Mouse (Mus musculus) spleen, adult 2 months (tissue): ENCODE results near the gene Car10. TPM values are rescaled to one million over a fixed set of nuclear protein-coding genes. Genes with fewer than 3 reads are reported as not detected.

Experiments
- DNase-seq, 2 experiments: peaks; one replicate each; pipeline versions ENCODE4 v3.0.0 to v3.0.0-alpha.2; 2012 to 2021; ENCODE audit warnings: low spot score in 2 of 2, low read depth in 1 of 2
- H3K27ac ChIP-seq: fragments of 200-500 bp; 2 replicates; pipeline ENCODE4 v1.5.1; 2012; ENCODE audit warnings: low read length, inconsistent platforms; ENCODE audit not compliant: insufficient read depth
- H3K27me3 ChIP-seq: fragments of 200-500 bp; 2 replicates; pipeline ENCODE4 v1.6.1; 2012; ENCODE audit warnings: mild to moderate bottlenecking, moderate library complexity, low read length, inconsistent platforms; ENCODE audit not compliant: control insufficient read depth, insufficient read depth
- H3K36me3 ChIP-seq: fragments of 200-500 bp; 2 replicates; pipeline ENCODE4 v1.6.1; 2012; ENCODE audit warnings: mild to moderate bottlenecking, low read length, inconsistent platforms; ENCODE audit not compliant: control insufficient read depth, insufficient read depth
- H3K4me1 ChIP-seq: fragments of 200-500 bp; 2 replicates; pipeline ENCODE4 v1.6.1; 2011; ENCODE audit warnings: inconsistent platforms; ENCODE audit not compliant: control insufficient read depth, insufficient read depth, insufficient read length
- H3K4me3 ChIP-seq: fragments of 200-500 bp; 2 replicates; pipeline ENCODE4 v1.5.1; 2011; ENCODE audit warnings: mild to moderate bottlenecking, inconsistent platforms; ENCODE audit not compliant: insufficient read depth, insufficient read length; ENCODE audit errors: extremely low read depth
- CTCF ChIP-seq: fragments of 200-500 bp; IDR thresholded peaks from 2 replicates; pipeline ENCODE4 v1.5.1; 2011; ENCODE audit warnings: mild to moderate bottlenecking, inconsistent platforms; ENCODE audit not compliant: insufficient read depth, insufficient read length, insufficient replicate concordance; ENCODE audit errors: extremely low read depth
- POLR2A ChIP-seq: fragments of 200-500 bp; IDR thresholded peaks from 2 replicates; pipeline ENCODE4 v1.6.1; 2011; ENCODE audit warnings: low read depth, low read length, inconsistent platforms
- WGBS: fragments of 180-500 bp; shearing (Covaris S2); methylation state at CpG from one replicate; pipeline ENCODE4 v1.1.7; 2018; 5-methylcytosine and 5-hydroxymethylcytosine counted together
- polyA plus RNA-seq: library from polyadenylated mRNA; depleted of rRNA; stranded (reverse); fragments of >200 nt; gene quantifications from 2 replicates; pipeline ENCODE4 v1.2.3, GENCODE M21; 2012

Gene Car10
- polyA plus RNA-seq, 1 experiment, result not detected

DNA sequence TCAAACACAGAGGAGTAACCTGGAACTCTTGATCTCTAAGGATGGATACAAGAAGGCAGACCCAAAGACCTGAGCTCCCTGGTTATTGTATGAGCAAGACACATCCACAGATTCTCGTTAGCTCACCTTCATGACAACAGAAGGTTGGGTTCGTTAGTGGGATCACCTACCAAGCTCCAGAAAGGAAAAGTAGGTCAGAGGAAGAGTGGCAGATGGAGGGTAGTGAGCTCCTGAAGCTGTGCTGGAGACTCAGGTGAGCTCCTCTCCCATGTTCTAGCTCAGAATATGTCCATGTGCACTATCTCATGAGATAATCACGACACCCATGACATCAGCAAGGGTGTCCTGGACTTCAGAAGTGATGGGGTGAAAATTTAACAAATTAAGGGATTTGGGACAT, 57.1 kb downstream of the Car10 start:
- no peak for DNase-seq
- Histone ChIP-seq H3K36me3 (no peaks in the 10 kb centered on the region), H3K27ac (no peak overlapping the region), H3K4me3 (no peak overlapping the region), H3K4me1 (no peaks in the 10 kb centered on the region), H3K27me3 (no peaks in the 10 kb centered on the region)
- TF ChIP-seq CTCF (no peak), POLR2A (no peak)
- 44% methylated on average over 3 of the region's 3 CpGs for WGBS

DNA sequence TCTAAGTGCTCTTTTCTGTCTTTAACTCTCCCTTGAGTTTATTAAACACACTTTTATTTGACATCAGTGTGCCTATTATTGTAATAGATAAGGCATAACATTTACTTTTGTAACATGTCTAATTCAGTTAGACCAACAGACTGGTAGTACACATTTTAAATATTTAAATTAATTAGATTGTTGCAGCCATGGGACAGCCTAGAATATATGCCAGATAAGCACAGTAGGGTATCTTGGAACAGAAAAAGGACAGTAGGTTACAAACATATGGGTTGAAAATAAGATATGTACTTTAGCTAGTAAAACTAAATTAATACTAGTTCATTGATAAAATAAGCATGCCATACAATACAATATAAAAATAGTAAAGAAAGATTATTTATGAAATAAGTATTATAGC, 74.6 kb downstream of the Car10 start:
- TF ChIP-seq POLR2A (no peak), CTCF (no peak)
- no peak overlapping the region for H3K4me3 ChIP-seq
- no peak for DNase-seq
- H3K36me3 ChIP-seq, result no peaks in the 10 kb centered on the region
- no peaks in the 10 kb centered on the region for H3K4me1 ChIP-seq
- no peak overlapping the region for H3K27ac ChIP-seq
- H3K27me3 ChIP-seq, result no peaks in the 10 kb centered on the region

DNA sequence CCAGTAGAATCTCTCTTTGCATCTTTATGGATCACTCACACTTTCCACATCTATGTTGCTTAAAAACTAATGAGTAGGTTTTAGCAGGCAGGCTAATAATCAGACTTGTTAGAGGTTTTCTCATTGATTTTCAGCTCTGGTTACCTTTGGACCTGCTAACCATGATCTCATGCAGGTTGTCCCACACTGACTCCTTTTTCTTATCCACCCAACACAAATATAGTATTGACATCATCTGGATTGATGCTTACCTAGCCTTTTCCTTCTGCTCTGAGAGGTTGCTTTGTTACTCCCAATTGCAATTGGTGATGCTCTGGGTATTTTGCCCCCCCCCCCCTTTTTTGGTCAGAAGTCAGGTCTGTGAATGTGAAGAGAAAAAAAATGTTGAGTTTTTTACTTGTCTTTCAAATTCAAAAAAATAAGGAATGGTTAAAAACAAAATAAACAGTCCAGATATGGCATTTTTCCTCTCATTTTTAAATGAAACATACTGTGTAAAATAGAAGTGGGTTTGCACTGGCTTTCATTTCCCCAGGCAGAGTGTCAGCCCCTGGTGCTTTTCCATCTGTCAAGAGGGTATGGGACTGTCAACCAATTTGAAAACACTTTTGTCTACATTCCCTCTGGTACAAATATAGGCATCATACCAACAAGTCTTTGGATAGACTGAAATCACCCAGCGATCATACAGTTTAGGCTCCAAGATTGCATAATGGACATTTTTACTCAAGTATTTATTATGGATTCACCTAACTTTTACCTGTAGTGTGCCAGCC, 75.9 kb downstream of the Car10 start:
- 97% methylated on average over 1 of the region's 1 CpGs for WGBS
- DNase-seq, result no peak
- Histone ChIP-seq H3K27ac (no peak overlapping the region), H3K4me1 (no peaks in the 10 kb centered on the region), H3K36me3 (no peaks in the 10 kb centered on the region), H3K27me3 (no peaks in the 10 kb centered on the region), H3K4me3 (no peak overlapping the region)
- TF ChIP-seq POLR2A (no peak), CTCF (no peak)

DNA sequence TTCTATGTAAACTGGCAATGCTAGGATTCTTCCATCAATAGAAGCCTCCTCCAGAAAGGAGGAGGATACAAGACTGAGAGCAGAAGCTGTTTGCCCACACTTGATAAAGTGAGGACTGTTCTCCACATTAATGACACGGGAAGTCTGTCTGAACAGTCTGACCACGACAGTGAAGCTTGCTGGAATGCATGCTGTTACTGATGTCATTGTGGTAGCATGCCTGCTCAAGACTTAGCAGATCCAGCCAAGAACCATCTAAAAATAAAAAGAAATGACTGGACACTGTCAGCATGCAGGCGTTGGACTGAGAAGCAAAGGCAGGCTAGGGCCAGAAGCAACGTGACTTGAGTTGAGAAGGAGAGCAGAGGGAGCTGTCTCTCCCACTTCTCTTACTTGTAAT, 87.6 kb downstream of the Car10 start:
- no peaks in the 10 kb centered on the region for H3K36me3 ChIP-seq
- H3K27me3 ChIP-seq, result no peaks in the 10 kb centered on the region
- H3K4me1 ChIP-seq, result no peaks in the 10 kb centered on the region
- H3K4me3 ChIP-seq, result no peak overlapping the region
- 62% methylated on average over 4 of the region's 4 CpGs for WGBS
- DNase-seq, result no peak
- no peak overlapping the region for H3K27ac ChIP-seq
- TF ChIP-seq POLR2A (no peak), CTCF (no peak)

DNA sequence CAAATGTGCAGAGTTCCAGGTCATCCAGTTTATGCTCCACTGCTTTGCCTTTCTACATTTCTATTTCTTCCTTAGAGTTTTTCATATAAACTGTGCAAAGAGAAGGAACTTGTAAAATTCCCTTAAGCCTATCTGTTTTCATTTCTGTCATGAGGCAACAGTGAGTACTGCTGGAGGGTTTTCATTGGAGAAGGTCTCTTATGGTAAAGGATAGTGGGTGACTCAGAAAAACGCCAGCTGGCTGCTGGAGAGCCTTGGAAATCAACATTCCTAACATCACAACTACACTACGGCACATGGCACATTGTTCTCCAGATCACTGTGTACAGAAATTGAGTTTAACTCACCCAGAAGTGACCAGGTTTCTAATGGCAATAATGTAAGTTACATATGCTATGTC, 88.3 kb downstream of the Car10 start:
- no peak overlapping the region for H3K4me3 ChIP-seq
- no peak for DNase-seq
- no peak for TF ChIP-seq POLR2A
- TF ChIP-seq CTCF, result no peak
- H3K27me3 ChIP-seq, result no peaks in the 10 kb centered on the region
- no peaks in the 10 kb centered on the region for H3K36me3 ChIP-seq
- H3K4me1 ChIP-seq, result no peaks in the 10 kb centered on the region
- no peak overlapping the region for H3K27ac ChIP-seq
- 77% methylated on average over 2 of the region's 2 CpGs for WGBS

DNA sequence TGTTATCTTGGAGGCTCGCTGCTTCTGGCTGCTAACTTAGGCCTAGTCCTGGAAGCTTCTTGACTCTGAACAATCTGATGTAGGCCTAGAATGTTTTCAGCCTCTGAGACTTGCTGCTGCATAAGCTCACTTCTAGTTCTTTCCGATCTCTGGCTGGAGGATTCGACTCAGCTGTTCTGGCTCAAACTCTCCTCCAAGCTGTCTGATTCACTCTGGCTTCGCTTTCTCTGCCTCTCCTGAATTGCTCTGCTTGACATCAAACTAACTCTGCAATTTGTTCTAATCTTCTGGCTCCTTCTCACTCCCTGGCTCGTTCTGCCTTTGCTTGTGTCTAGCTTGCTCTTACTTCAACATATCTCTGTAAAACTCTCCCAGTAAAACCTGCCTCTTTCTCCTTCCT, 90.8 kb downstream of the Car10 start:
- TF ChIP-seq CTCF (no peak), POLR2A (no peak)
- Histone ChIP-seq H3K36me3 (no peaks in the 10 kb centered on the region), H3K27me3 (no peaks in the 10 kb centered on the region), H3K27ac (no peak overlapping the region), H3K4me1 (no peaks in the 10 kb centered on the region), H3K4me3 (no peak overlapping the region)
- DNase-seq, result no peak
- 68% methylated on average over 5 of the region's 5 CpGs for WGBS

DNA sequence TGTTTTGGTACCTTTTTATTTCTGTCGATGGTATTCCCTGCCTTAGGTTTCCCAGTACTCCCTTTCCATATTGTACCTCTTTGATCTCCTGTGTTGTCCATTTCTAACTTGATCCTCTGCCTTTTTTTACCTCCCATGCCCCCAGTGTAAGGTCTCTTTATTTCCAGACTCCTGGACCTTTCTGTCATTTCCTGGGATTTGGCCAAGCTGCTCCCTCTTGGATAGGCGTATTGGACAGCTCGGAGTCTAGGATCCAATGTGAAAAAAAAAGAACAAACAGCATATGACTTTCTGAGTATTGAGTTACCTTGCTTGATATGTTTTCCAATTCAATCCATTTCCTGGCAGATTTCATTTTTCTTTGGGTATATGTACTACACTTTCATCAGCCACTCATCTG, 102.2 kb downstream of the Car10 start:
- no peaks in the 10 kb centered on the region for H3K36me3 ChIP-seq
- no peaks in the 10 kb centered on the region for H3K27me3 ChIP-seq
- TF ChIP-seq CTCF, result no peak
- TF ChIP-seq POLR2A, result no peak
- 89% methylated on average over 3 of the region's 3 CpGs for WGBS
- H3K4me3 ChIP-seq, result no peak overlapping the region
- H3K4me1 ChIP-seq, result no peaks in the 10 kb centered on the region
- no peak overlapping the region for H3K27ac ChIP-seq
- DNase-seq, result no peak

DNA sequence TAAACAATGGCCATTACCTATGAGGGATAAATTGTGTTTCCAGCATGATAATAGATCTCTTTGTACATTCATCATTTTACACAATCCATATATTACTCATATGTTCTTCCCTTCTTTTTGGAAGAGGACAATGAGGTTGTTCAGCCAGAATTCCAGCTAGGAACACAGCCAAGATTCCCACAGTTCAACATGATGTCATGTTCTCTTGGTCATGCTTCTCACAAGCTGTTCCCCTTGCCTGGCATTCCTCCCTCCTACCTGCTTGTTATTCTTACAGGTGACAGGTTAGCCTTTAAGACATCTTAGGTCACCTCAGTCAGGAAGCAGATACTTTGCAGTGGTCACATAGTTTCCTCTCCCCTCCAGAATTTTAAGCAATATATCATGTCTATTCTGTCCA, 119.6 kb downstream of the Car10 start:
- Histone ChIP-seq H3K4me3 (no peak overlapping the region), H3K36me3 (no peaks in the 10 kb centered on the region), H3K27me3 (no peaks in the 10 kb centered on the region), H3K27ac (no peak overlapping the region), H3K4me1 (no peaks in the 10 kb centered on the region)
- DNase-seq, result no peak
- TF ChIP-seq POLR2A, result no peak
- no peak for TF ChIP-seq CTCF
